Mouse (Mus musculus): Measurements from ENCODE around the gene Gucy2d. TPM values are rescaled to one million over a fixed set of nuclear protein-coding genes. Genes with fewer than 3 reads are reported as not detected.

Gucy2d gene
- total and polyA plus RNA-seq, 3 experiments: not detected

GRCm38 (mm10) chr7:98448309-98448630, 8.1 kb downstream of the Gucy2d start:
- H3K4me3 ChIP-seq (ENCODE audit: control insufficient read depth in 1 of 2, insufficient read depth in 1 of 2, low read depth in 2 of 2, low read length in 2 of 2): no peak overlapping the region
- H3K36me3 ChIP-seq (ENCODE audit: control insufficient read depth in 1 of 2, insufficient read depth in 2 of 2, low read length in 2 of 2): no peaks in the 10 kb centered on the region
- H3K27me3 ChIP-seq (ENCODE audit: control insufficient read depth in 1 of 2, insufficient read depth in 2 of 2, low read length in 2 of 2): no peaks in the 10 kb centered on the region; a peak in 1 of 4 replicates
- H3K9me3 ChIP-seq (replicated peaks; ENCODE audit: insufficient read depth, low read length): no peaks in the 10 kb centered on the region
- DNase-seq (ENCODE audit: low read depth, low spot score): no peak
- no peak overlapping the region for H3K9ac ChIP-seq (ENCODE audit: control insufficient read depth, low read depth, low read length, poor library complexity, severe bottlenecking)
- no peak for TF ChIP-seq E2F4 (IDR thresholded peaks at IDR 0.05; ENCODE audit: borderline replicate concordance, low read depth, low read length)
- TF ChIP-seq MXI1 (IDR thresholded peaks at IDR 0.05; ENCODE audit: low read depth, low read length): no peak
- no peak for TF ChIP-seq MYC (IDR thresholded peaks at IDR 0.05; ENCODE audit: low read depth, low read length)
- TF ChIP-seq ELF1 (IDR thresholded peaks at IDR 0.05; ENCODE audit: low read depth, low read length): no peak
- TF ChIP-seq USF1 (IDR thresholded peaks at IDR 0.05; ENCODE audit: low read depth, low read length): no peak
- TF ChIP-seq CHD2 (IDR thresholded peaks at IDR 0.05; ENCODE audit: low read length): no peak
- TF ChIP-seq POLR2A (IDR thresholded peaks at IDR 0.05; ENCODE audit: control insufficient read depth in 1 of 2, insufficient read depth in 1 of 2, low read depth in 1 of 2, low read length in 2 of 2, poor library complexity in 1 of 2): no peak
- no peak for TF ChIP-seq ETS1 (IDR thresholded peaks at IDR 0.05; ENCODE audit: low read depth, low read length)
- no peak for TF ChIP-seq SMC3 (IDR thresholded peaks at IDR 0.05; ENCODE audit: low read depth, low read length)
- TF ChIP-seq TBP (IDR thresholded peaks at IDR 0.05; ENCODE audit: low read depth, low read length): no peak
- TF ChIP-seq CTCF (IDR thresholded peaks at IDR 0.05 in 2 of 3, conservative IDR thresholded peaks at IDR 0.05 in 1 of 3; ENCODE audit: control insufficient read depth in 1 of 3, insufficient read depth in 1 of 3, low read depth in 2 of 3, low read length in 3 of 3, poor library complexity in 1 of 3, severe bottlenecking in 1 of 3): no peak
- no peak for TF ChIP-seq UBTF (IDR thresholded peaks at IDR 0.05; ENCODE audit: borderline replicate concordance, insufficient read depth, low read depth, low read length)
- H3K79me2 ChIP-seq (ENCODE audit: control insufficient read depth, insufficient read depth, low read length, poor library complexity): no peaks in the 10 kb centered on the region
- H3K27ac ChIP-seq (ENCODE audit: control insufficient read depth, low read depth, low read length): no peak overlapping the region
- H3K4me1 ChIP-seq (ENCODE audit: control insufficient read depth in 1 of 2, insufficient read depth in 2 of 2, low read length in 2 of 2): no peaks in the 10 kb centered on the region

GRCm38 (mm10) chr7:98449696-98450095, 9.5 kb downstream of the Gucy2d start:
- H3K4me1 ChIP-seq (ENCODE audit: control insufficient read depth in 1 of 2, insufficient read depth in 2 of 2, low read length in 2 of 2): no peaks in the 10 kb centered on the region

More at GRCm38 (mm10) chr7:98449696-98450095, 9.5 kb downstream of the Gucy2d start:
- Histone ChIP-seq H3K79me2 (ENCODE audit: control insufficient read depth, insufficient read depth, low read length, poor library complexity) (no peaks in the 10 kb centered on the region), H3K9me3 (replicated peaks; ENCODE audit: insufficient read depth, low read length) (no peaks in the 10 kb centered on the region), H3K27me3 (ENCODE audit: control insufficient read depth in 1 of 2, insufficient read depth in 2 of 2, low read length in 2 of 2) (no peaks in the 10 kb centered on the region), H3K36me3 (ENCODE audit: control insufficient read depth in 1 of 2, insufficient read depth in 2 of 2, low read length in 2 of 2) (no peaks in the 10 kb centered on the region), H3K27ac (ENCODE audit: control insufficient read depth, low read depth, low read length) (no peak overlapping the region), H3K4me3 (ENCODE audit: control insufficient read depth in 1 of 2, insufficient read depth in 1 of 2, low read depth in 2 of 2, low read length in 2 of 2) (no peak overlapping the region), H3K9ac (ENCODE audit: control insufficient read depth, low read depth, low read length, poor library complexity, severe bottlenecking) (no peak overlapping the region)
- TF ChIP-seq NRF1 (IDR thresholded peaks at IDR 0.05; ENCODE audit: insufficient read depth, low read depth, low read length, poor library complexity, severe bottlenecking): no peak
- no peak for TF ChIP-seq GATA1 (IDR thresholded peaks at IDR 0.05; ENCODE audit: low read depth, low read length)
- no peak for TF ChIP-seq JUND (IDR thresholded peaks at IDR 0.05; ENCODE audit: low read depth, low read length)
- no peak for TF ChIP-seq MXI1 (IDR thresholded peaks at IDR 0.05; ENCODE audit: low read depth, low read length)
- TF ChIP-seq SIN3A (IDR thresholded peaks at IDR 0.05; ENCODE audit: low read length): no peak
- TF ChIP-seq UBTF (IDR thresholded peaks at IDR 0.05; ENCODE audit: borderline replicate concordance, insufficient read depth, low read depth, low read length): no peak
- no peak for TF ChIP-seq CHD1 (IDR thresholded peaks at IDR 0.05; ENCODE audit: low read depth, low read length)
- TF ChIP-seq NELFE (IDR thresholded peaks at IDR 0.05; ENCODE audit: low read depth, low read length): no peak
- no peak for TF ChIP-seq TAL1 (IDR thresholded peaks at IDR 0.05; ENCODE audit: low read length)
- no peak for TF ChIP-seq ETS1 (IDR thresholded peaks at IDR 0.05; ENCODE audit: low read depth, low read length)
- TF ChIP-seq MAFK (IDR thresholded peaks at IDR 0.05; ENCODE audit: borderline replicate concordance, low read depth, low read length): no peak
- no peak for TF ChIP-seq MYC (IDR thresholded peaks at IDR 0.05; ENCODE audit: low read depth, low read length)
- no peak for TF ChIP-seq ZNF384 (IDR thresholded peaks at IDR 0.05; ENCODE audit: low read depth, low read length)
- no peak for TF ChIP-seq RCOR1 (IDR thresholded peaks at IDR 0.05; ENCODE audit: low read depth, low read length)
- TF ChIP-seq KAT2A (conservative IDR thresholded peaks at IDR 0.05; ENCODE audit: low read depth, low read length): no peak
- TF ChIP-seq ZC3H11A (IDR thresholded peaks at IDR 0.05; ENCODE audit: low read depth, low read length): no peak
- TF ChIP-seq MYB (IDR thresholded peaks at IDR 0.05; ENCODE audit: low read depth, low read length): no peak
- no peak for TF ChIP-seq USF1 (IDR thresholded peaks at IDR 0.05; ENCODE audit: low read depth, low read length)
- no peak for DNase-seq (ENCODE audit: low read depth, low spot score)
